ENCODE assay signal across 8 mouse cellular contexts in genomic region chr3:69860589-69861521, GRCm38 (mm10). TPM values are rescaled to one million over a fixed set of nuclear protein-coding genes. Genes with fewer than 3 reads are reported as not detected.
DNase-seq lines count a peak whose midpoint lies in the region; ATAC-seq lines count a peak whose summit lies in the region.

No protein-coding gene starts in this region.

- peak overlapping the region; percentile 91 for H3K4me2 ChIP-seq in embryonic facial prominence, embryonic 15.5 days (replicated peaks)
- peak overlapping the region; percentile 95 for H3K4me2 ChIP-seq in intestine, embryonic 15.5 days (replicated peaks)
- peak overlapping the region; percentile 95 for H3K4me2 ChIP-seq in limb, embryonic 11.5 days (ENCODE audit: low read depth, severe bottlenecking)
- peak overlapping the region; percentile 91 for H3K4me2 ChIP-seq in midbrain, embryonic 16.5 days (ENCODE audit: low read length)

- H3K36me3 ChIP-seq in embryonic facial prominence, embryonic 15.5 days, result no peaks in the 10 kb centered on the region
- H3K36me3 ChIP-seq in intestine, embryonic 15.5 days, result no peaks in the 10 kb centered on the region
- H3K36me3 ChIP-seq in limb, embryonic 11.5 days (ENCODE audit: control insufficient read depth, insufficient read depth, low read length), result no peaks in the 10 kb centered on the region
- no peaks in the 10 kb centered on the region for H3K36me3 ChIP-seq in midbrain, embryonic 16.5 days (ENCODE audit: control insufficient read depth, insufficient read depth, low read length)

- under 1% methylated on average over 40 of the region's 40 CpGs for WGBS in embryonic facial prominence, embryonic 15.5 days
- WGBS in intestine, embryonic 15.5 days, result under 1% methylated on average over 40 of the region's 40 CpGs
- WGBS in limb, embryonic 11.5 days, result under 1% methylated on average over 40 of the region's 40 CpGs
- WGBS in midbrain, embryonic 16.5 days, result under 1% methylated on average over 40 of the region's 40 CpGs

- ATAC-seq in embryonic facial prominence, embryonic 15.5 days (ENCODE audit: insufficient number of reproducible peaks, low FRiP score, low TSS enrichment, low read depth), result peak; percentile 19
- peak; percentile 63 for ATAC-seq in intestine, embryonic 15.5 days
- ATAC-seq in limb, embryonic 11.5 days (ENCODE audit: insufficient number of reproducible peaks, low FRiP score, low TSS enrichment, low read depth), result peak; percentile 44; the same call in 1 of the 2 replicates
- ATAC-seq in midbrain, embryonic 16.5 days, result peak; percentile 88

- H3K9me3 ChIP-seq in embryonic facial prominence, embryonic 15.5 days (replicated peaks), result no peaks in the 10 kb centered on the region
- no peaks in the 10 kb centered on the region for H3K9me3 ChIP-seq in intestine, embryonic 15.5 days
- no peaks in the 10 kb centered on the region for H3K9me3 ChIP-seq in limb, embryonic 11.5 days (ENCODE audit: control insufficient read depth, low read length)
- H3K9me3 ChIP-seq in midbrain, embryonic 16.5 days (replicated peaks; ENCODE audit: control insufficient read depth, low read length, poor library complexity, severe bottlenecking), result no peaks in the 10 kb centered on the region

- peak overlapping the region; percentile 47 for H3K4me3 ChIP-seq in embryonic facial prominence, embryonic 15.5 days (replicated peaks)
- H3K4me3 ChIP-seq in intestine, embryonic 15.5 days (replicated peaks), result peak overlapping the region; percentile 47
- peak overlapping the region; percentile 40 for H3K4me3 ChIP-seq in limb, embryonic 11.5 days (ENCODE audit: low read depth, low read length)
- peak overlapping the region; percentile 59 for H3K4me3 ChIP-seq in midbrain, embryonic 16.5 days (ENCODE audit: low read depth, low read length)

- H3K27ac ChIP-seq in embryonic facial prominence, embryonic 15.5 days (replicated peaks), result no peak overlapping the region
- peak overlapping the region; percentile 58 for H3K27ac ChIP-seq in intestine, embryonic 15.5 days
- no peak overlapping the region for H3K27ac ChIP-seq in limb, embryonic 11.5 days (replicated peaks; ENCODE audit: low read depth, low read length)
- H3K27ac ChIP-seq in midbrain, embryonic 16.5 days (ENCODE audit: low read length), result peak overlapping the region; percentile 56

- H3K9ac ChIP-seq in embryonic facial prominence, embryonic 15.5 days, result 0 out of 2 replicates have a peak overlapping the region, but pooled peaks have one; percentile 6
- H3K9ac ChIP-seq in intestine, embryonic 15.5 days, result peak overlapping the region; percentile 42
- 0 out of 2 replicates have a peak overlapping the region, but pooled peaks have one; percentile 23 for H3K9ac ChIP-seq in limb, embryonic 11.5 days (ENCODE audit: low read length)
- H3K9ac ChIP-seq in midbrain, embryonic 16.5 days (ENCODE audit: low read depth, low read length), result peak overlapping the region; percentile 64

- peak; percentile 7 for DNase-seq in 3134 (ENCODE audit: extremely low read depth, insufficient read length, low spot score)
- DNase-seq in R1 (ENCODE audit: low read depth, low spot score), result peak; percentile 70
- DNase-seq in limb, embryonic 11.5 days (ENCODE audit: low spot score), result peak; percentile 65
- DNase-seq in adipocyte (ENCODE audit: low spot score), result no peak
- no peak for DNase-seq in thymus, adult 18-20 months

- peaks cover 20% of the 10 kb centered on the region for H3K4me1 ChIP-seq in embryonic facial prominence, embryonic 15.5 days
- peaks cover 12% of the 10 kb centered on the region; the same call in 1 of the 2 replicates for H3K4me1 ChIP-seq in intestine, embryonic 15.5 days (replicated peaks)
- no peaks in the 10 kb centered on the region for H3K4me1 ChIP-seq in limb, embryonic 11.5 days (ENCODE audit: control insufficient read depth, insufficient read depth, low read length)
- H3K4me1 ChIP-seq in midbrain, embryonic 16.5 days (ENCODE audit: control insufficient read depth, insufficient read depth, low read length), result 0 out of 2 replicates have a peak, but pooled peaks cover 4% of the 10 kb centered on the region

- H3K27me3 ChIP-seq in embryonic facial prominence, embryonic 15.5 days, result no peaks in the 10 kb centered on the region
- no peaks in the 10 kb centered on the region for H3K27me3 ChIP-seq in intestine, embryonic 15.5 days (replicated peaks)
- H3K27me3 ChIP-seq in limb, embryonic 11.5 days (ENCODE audit: control insufficient read depth, insufficient read depth, low read length), result no peaks in the 10 kb centered on the region
- H3K27me3 ChIP-seq in midbrain, embryonic 16.5 days (ENCODE audit: control insufficient read depth, insufficient read depth, low read depth, low read length), result no peaks in the 10 kb centered on the region

RNA-seq across cellular contexts. Expression of gene Sptssb, which starts 1.1 kb away (rescaled TPM):
- polyA plus RNA-seq in embryonic facial prominence, embryonic 15.5 days (2015; fragmentation: Nextera tagmentation; extraction: Ambion mirVana), result 7.5 and 7.6 TPM in 2 replicates
- polyA plus RNA-seq in intestine, embryonic 15.5 days (2015; fragmentation: Nextera tagmentation; extraction: Ambion mirVana), result 8.9 and 10.1 TPM in 2 replicates
- 0.21 and 0.58 TPM in 2 replicates for polyA plus RNA-seq in limb, embryonic 11.5 days (2014; fragmentation: Nextera tagmentation; extraction: Ambion mirVana)
- polyA plus RNA-seq in midbrain, embryonic 16.5 days (2015; fragmentation: Nextera tagmentation; extraction: Ambion mirVana), result 0.37 and 1.2 TPM in 2 replicates

Comparison
In these comparisons a context has a peak if more than half of its experiments do, and no peak if none do; other contexts are left out.
1. DNase-seq: peak in 3134 (single experiment), R1 (single experiment) and limb, embryonic 11.5 days (single experiment); none in adipocyte (single experiment) and thymus, adult 18-20 months (0 of 2).
2. ATAC-seq: peak in every context shown above with its lines; median percentile 88 in midbrain, embryonic 16.5 days; 63 in intestine, embryonic 15.5 days; 44 in limb, embryonic 11.5 days; 19 in embryonic facial prominence, embryonic 15.5 days.
3. H3K27ac ChIP-seq: peak in intestine, embryonic 15.5 days (single experiment) and midbrain, embryonic 16.5 days (single experiment); none in embryonic facial prominence, embryonic 15.5 days (single experiment) and limb, embryonic 11.5 days (single experiment).
4. H3K9ac ChIP-seq: peak in every context shown above with its lines; median percentile 64 in midbrain, embryonic 16.5 days; 42 in intestine, embryonic 15.5 days; 23 in limb, embryonic 11.5 days; 6 in embryonic facial prominence, embryonic 15.5 days.
5. Peak in every context shown above with its lines, with median percentiles within 50 percentile points of each other: H3K4me2 ChIP-seq and H3K4me3 ChIP-seq.